ENCODE assay signal across 27 mouse cellular contexts in the genomic region with DNA sequence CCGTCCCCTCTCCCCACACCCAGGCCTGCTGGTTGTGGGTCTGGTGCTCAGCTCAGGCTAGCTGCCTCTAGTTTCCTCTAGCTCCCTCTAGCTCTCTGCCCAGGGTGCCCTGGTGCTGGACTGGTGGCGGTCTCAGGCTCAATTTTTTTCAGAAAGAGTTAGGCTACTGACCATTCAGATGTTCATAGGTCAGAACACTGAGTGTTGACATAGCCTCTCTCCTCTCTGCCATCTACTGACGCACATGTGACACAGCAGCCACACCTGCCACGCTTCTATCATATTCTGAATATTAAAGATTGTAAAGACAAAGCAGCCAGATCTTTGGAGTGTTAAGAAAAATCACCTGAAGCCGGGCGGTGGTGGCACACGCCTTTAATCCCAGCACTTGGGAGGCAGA. TPM values are rescaled to one million over a fixed set of nuclear protein-coding genes. Genes with fewer than 3 reads are reported as not detected.
DNase-seq lines count a peak whose midpoint lies in the region; ATAC-seq and TF ChIP-seq lines count a peak whose summit lies in the region.
"Had no signal": no experiment of that assay in that cellular context is flagged by ENCODE, and none has a peak within 500 bp of the region (broad histone marks: within the 10 kb centered on the region; RNA-seq: fewer than 3 reads in every experiment).

No protein-coding gene starts in this region.

- no peak for ATAC-seq in midbrain, embryonic 14.5 days (ENCODE audit: low FRiP score, low TSS enrichment)
- no peak for ATAC-seq in Patski
- no peak for ATAC-seq in stomach, postnatal 0 days (ENCODE audit: low FRiP score, low TSS enrichment)
- ATAC-seq: forebrain, embryonic 15.5 days; hindbrain, embryonic 16.5 days; intestine, embryonic 16.5 days had no signal

- no peak overlapping the region for H3K4me2 ChIP-seq in midbrain, embryonic 14.5 days (ENCODE audit: low read length)
- H3K4me2 ChIP-seq in stomach, postnatal 0 days (replicated peaks; ENCODE audit: low read depth), result no peak overlapping the region
- H3K4me2 ChIP-seq: forebrain, embryonic 15.5 days; liver, embryonic 13.5 days; lung, embryonic 15.5 days; neural tube, embryonic 12.5 days had no signal

- no peaks in the 10 kb centered on the region for H3K4me1 ChIP-seq in kidney, adult 2 months (ENCODE audit: control insufficient read depth, insufficient read depth, low read length)
- peaks cover 5% of the 10 kb centered on the region for H3K4me1 ChIP-seq in midbrain, embryonic 10.5 days
- no peaks in the 10 kb centered on the region for H3K4me1 ChIP-seq in midbrain, embryonic 14.5 days (ENCODE audit: control insufficient read depth, insufficient read depth, low read length)
- no peaks in the 10 kb centered on the region for H3K4me1 ChIP-seq in stomach, postnatal 0 days (replicated peaks; ENCODE audit: control insufficient read depth, insufficient read depth)
- H3K4me1 ChIP-seq: liver, embryonic 13.5 days; lung, embryonic 15.5 days; neural tube, embryonic 12.5 days had no signal

- no peak overlapping the region for H3K27ac ChIP-seq in kidney, adult 2 months (ENCODE audit: insufficient read depth, low read depth, low read length)
- H3K27ac ChIP-seq in midbrain, embryonic 10.5 days (replicated peaks), result no peak overlapping the region
- no peak overlapping the region for H3K27ac ChIP-seq in midbrain, embryonic 14.5 days (replicated peaks; ENCODE audit: low read depth, low read length)
- no peak overlapping the region for H3K27ac ChIP-seq in stomach, postnatal 0 days (replicated peaks)
- H3K27ac ChIP-seq: embryonic facial prominence, embryonic 10.5 days; forebrain, embryonic 15.5 days; hindbrain, embryonic 10.5 days; liver, embryonic 13.5 days; lung, embryonic 15.5 days; neural tube, embryonic 12.5 days had no signal

- peak; percentile 45 for TF ChIP-seq CTCF in kidney, adult 2 months (conservative IDR thresholded peaks at IDR 0.05; ENCODE audit: insufficient read depth, insufficient read length, low read depth, low read length)
- TF ChIP-seq CTCF in Patski (IDR thresholded peaks at IDR 0.05), result peak; percentile 22
- peak; percentile 34 for TF ChIP-seq CTCF in stomach, postnatal 0 days (IDR thresholded peaks at IDR 0.05; ENCODE audit: low read depth)

- no peak for DNase-seq in kidney, adult 2 months
- no peak for DNase-seq in kidney, adult 9 months
- DNase-seq in midbrain, embryonic 10.5 days (ENCODE audit: low spot score), result peak; percentile 7
- no peak for DNase-seq in midbrain, embryonic 14.5 days
- DNase-seq in Patski (ENCODE audit: low read depth, low spot score), result no peak
- DNase-seq in stomach, postnatal 0 days (ENCODE audit: low spot score), result no peak
- no peak for DNase-seq in thymus, postnatal 0 days (ENCODE audit: low spot score)
- DNase-seq: adrenal gland, postnatal 14 days; cerebellum, adult 9-10 months; gastrocnemius, postnatal 25 days; heart, adult 18-20 months; kidney, postnatal 10 days; liver, embryonic 13.5 days; lung, postnatal 4 days; retina, postnatal 1 day; right cerebral cortex, postnatal 25 days; spleen, adult 18-20 months; thymus, postnatal 14 days had no signal

- peaks cover 3% of the 10 kb centered on the region; the same call in 1 of the 2 replicates for H3K27me3 ChIP-seq in kidney, adult 2 months (replicated peaks; ENCODE audit: control insufficient read depth, insufficient read depth, low read length)
- peaks cover 95% of the 10 kb centered on the region for H3K27me3 ChIP-seq in midbrain, embryonic 10.5 days (ENCODE audit: low read depth, poor library complexity, severe bottlenecking)
- H3K27me3 ChIP-seq in midbrain, embryonic 14.5 days (ENCODE audit: control insufficient read depth, insufficient read depth, low read length), result peaks cover 54% of the 10 kb centered on the region
- peaks cover 29% of the 10 kb centered on the region for H3K27me3 ChIP-seq in Patski
- peaks cover 6% of the 10 kb centered on the region; the same call in 1 of the 2 replicates for H3K27me3 ChIP-seq in stomach, postnatal 0 days (ENCODE audit: control insufficient read depth, insufficient read depth, low read length)

- POLR2A ChIA-PET in Patski (lab: Charles Lee), result no interaction called here

- H3K36me3 ChIP-seq in kidney, adult 2 months (ENCODE audit: control insufficient read depth, insufficient read depth, low read length), result no peaks in the 10 kb centered on the region
- no peaks in the 10 kb centered on the region for H3K36me3 ChIP-seq in midbrain, embryonic 10.5 days
- no peaks in the 10 kb centered on the region for H3K36me3 ChIP-seq in midbrain, embryonic 14.5 days (ENCODE audit: control insufficient read depth, insufficient read depth, low read length)
- H3K36me3 ChIP-seq in stomach, postnatal 0 days (ENCODE audit: control insufficient read depth, insufficient read depth, low read length), result no peaks in the 10 kb centered on the region
- H3K36me3 ChIP-seq: embryonic facial prominence, embryonic 10.5 days; forebrain, embryonic 15.5 days; hindbrain, embryonic 10.5 days; liver, embryonic 13.5 days; lung, embryonic 15.5 days; neural tube, embryonic 12.5 days had no signal

- no peak overlapping the region for H3K4me3 ChIP-seq in kidney, adult 2 months (ENCODE audit: insufficient read depth, low read depth, low read length)
- H3K4me3 ChIP-seq in midbrain, embryonic 10.5 days, result no peak overlapping the region
- no peak overlapping the region for H3K4me3 ChIP-seq in midbrain, embryonic 14.5 days (replicated peaks; ENCODE audit: low read depth, low read length)
- H3K4me3 ChIP-seq in stomach, postnatal 0 days (ENCODE audit: low read depth, low read length), result no peak overlapping the region
- H3K4me3 ChIP-seq: embryonic facial prominence, embryonic 10.5 days; forebrain, embryonic 15.5 days; hindbrain, embryonic 10.5 days; liver, embryonic 13.5 days; lung, embryonic 15.5 days; neural tube, embryonic 12.5 days had no signal

- H3K9ac ChIP-seq in midbrain, embryonic 14.5 days (replicated peaks; ENCODE audit: low read length), result no peak overlapping the region
- no peak overlapping the region for H3K9ac ChIP-seq in stomach, postnatal 0 days (ENCODE audit: low read length)
- H3K9ac ChIP-seq: forebrain, embryonic 15.5 days; liver, embryonic 13.5 days; lung, embryonic 15.5 days; neural tube, embryonic 12.5 days had no signal

- no peaks in the 10 kb centered on the region for H3K9me3 ChIP-seq in midbrain, embryonic 10.5 days (replicated peaks)
- H3K9me3 ChIP-seq in midbrain, embryonic 14.5 days (ENCODE audit: control insufficient read depth, low read length), result no peaks in the 10 kb centered on the region
- H3K9me3 ChIP-seq in stomach, postnatal 0 days (ENCODE audit: control insufficient read depth, low read length), result no peaks in the 10 kb centered on the region
- H3K9me3 ChIP-seq: embryonic facial prominence, embryonic 10.5 days; forebrain, embryonic 15.5 days; hindbrain, embryonic 10.5 days; liver, embryonic 13.5 days; lung, embryonic 15.5 days; neural tube, embryonic 12.5 days had no signal

- TF ChIP-seq POLR2A in kidney, adult 2 months (IDR thresholded peaks at IDR 0.05; ENCODE audit: low read depth, low read length), result no peak

- 80% methylated on average over 7 of the region's 7 CpGs for WGBS in kidney, adult 2 months
- WGBS in midbrain, embryonic 10.5 days, result 81% methylated on average over 7 of the region's 7 CpGs
- WGBS in midbrain, embryonic 14.5 days, result 85% methylated on average over 7 of the region's 7 CpGs
- 66% methylated on average over 7 of the region's 7 CpGs for WGBS in stomach, postnatal 0 days

- no peak for TF ChIP-seq EP300 in stomach, postnatal 0 days (optimal IDR thresholded peaks at IDR 0.05)

- CTCF ChIA-PET in Patski (lab: Charles Lee), result no interaction called here

- in situ Hi-C loops in Patski (cut with MboI; ENCODE audit: low pct_unique_long_range_greater_than_20kb), result no loop called here

RNA-seq across cellular contexts. Expression of gene Fezf2, which starts 14.4 kb away (rescaled TPM):
- not detected in 2 replicates for polyA plus RNA-seq in kidney, adult 2 months (2012; rRNA removed)
- polyA plus RNA-seq in midbrain, embryonic 10.5 days (2016; fragmentation: Nextera tagmentation; extraction: Ambion mirVana), result 5.0 and 9.8 TPM in 2 replicates
- polyA plus RNA-seq in midbrain, embryonic 14.5 days (2014; fragmentation: Nextera tagmentation; extraction: Ambion mirVana), result 0.09 TPM in 1 of 2 replicates, not detected in the other
- polyA plus RNA-seq in Patski (2021), result not detected
- not detected in 2 replicates for polyA plus RNA-seq in stomach, postnatal 0 days (2015; fragmentation: Nextera tagmentation; extraction: Ambion mirVana)
- polyA plus RNA-seq in thymus, postnatal 0 days (2015; fragmentation: Nextera tagmentation; extraction: Ambion mirVana), result 5.4 and 6.7 TPM in 2 replicates
- polyA plus RNA-seq: intestine, embryonic 16.5 days; limb, embryonic 11.5 days; liver, embryonic 13.5 days; neural tube, embryonic 12.5 days; testis, adult 2 months had no signal

RNA-seq across cellular contexts. Expression of gene 3830406C13Rik, which starts 49.6 kb away (rescaled TPM):
- 10.5 and 13.5 TPM in 2 replicates for polyA plus RNA-seq in kidney, adult 2 months (2012; rRNA removed)
- 25.1 and 25.5 TPM in 2 replicates for polyA plus RNA-seq in midbrain, embryonic 10.5 days (2016; fragmentation: Nextera tagmentation; extraction: Ambion mirVana)
- 30.8 and 32.7 TPM in 2 replicates for polyA plus RNA-seq in midbrain, embryonic 14.5 days (2014; fragmentation: Nextera tagmentation; extraction: Ambion mirVana)
- polyA plus RNA-seq in Patski (2021), result 37.8 TPM
- polyA plus RNA-seq in stomach, postnatal 0 days (2015; fragmentation: Nextera tagmentation; extraction: Ambion mirVana), result 48.9 and 54.5 TPM in 2 replicates
- 66.1 and 71.4 TPM in 2 replicates for polyA plus RNA-seq in thymus, postnatal 0 days (2015; fragmentation: Nextera tagmentation; extraction: Ambion mirVana)

RNA-seq across cellular contexts. Expression of gene Gm49355, which starts 49.8 kb away (rescaled TPM):
- 0.14 and 0.28 TPM in 2 replicates for polyA plus RNA-seq in kidney, adult 2 months (2012; rRNA removed)
- 0.06 and 0.09 TPM in 2 replicates for polyA plus RNA-seq in midbrain, embryonic 10.5 days (2016; fragmentation: Nextera tagmentation; extraction: Ambion mirVana)
- 0.08 TPM in 1 of 2 replicates, not detected in the other for polyA plus RNA-seq in midbrain, embryonic 14.5 days (2014; fragmentation: Nextera tagmentation; extraction: Ambion mirVana)
- polyA plus RNA-seq in Patski (2021), result 0.10 TPM
- polyA plus RNA-seq in stomach, postnatal 0 days (2015; fragmentation: Nextera tagmentation; extraction: Ambion mirVana), result 0.16 and 0.22 TPM in 2 replicates
- 0.20 and 0.26 TPM in 2 replicates for polyA plus RNA-seq in thymus, postnatal 0 days (2015; fragmentation: Nextera tagmentation; extraction: Ambion mirVana)
